Mouse (Mus musculus) spleen, adult 2 months (tissue): Measurements from ENCODE around the gene Kank1.

Experiments
- CTCF ChIP-seq: fragments of 200-500 bp; IDR thresholded peaks from 2 replicates; pipeline ENCODE4 v1.5.1; 2011; ENCODE audit warnings: mild to moderate bottlenecking, inconsistent platforms; ENCODE audit not compliant: insufficient read depth, insufficient read length, insufficient replicate concordance; ENCODE audit errors: extremely low read depth
- POLR2A ChIP-seq: fragments of 200-500 bp; IDR thresholded peaks from 2 replicates; pipeline ENCODE4 v1.6.1; 2011; ENCODE audit warnings: low read depth, low read length, inconsistent platforms

DNA sequence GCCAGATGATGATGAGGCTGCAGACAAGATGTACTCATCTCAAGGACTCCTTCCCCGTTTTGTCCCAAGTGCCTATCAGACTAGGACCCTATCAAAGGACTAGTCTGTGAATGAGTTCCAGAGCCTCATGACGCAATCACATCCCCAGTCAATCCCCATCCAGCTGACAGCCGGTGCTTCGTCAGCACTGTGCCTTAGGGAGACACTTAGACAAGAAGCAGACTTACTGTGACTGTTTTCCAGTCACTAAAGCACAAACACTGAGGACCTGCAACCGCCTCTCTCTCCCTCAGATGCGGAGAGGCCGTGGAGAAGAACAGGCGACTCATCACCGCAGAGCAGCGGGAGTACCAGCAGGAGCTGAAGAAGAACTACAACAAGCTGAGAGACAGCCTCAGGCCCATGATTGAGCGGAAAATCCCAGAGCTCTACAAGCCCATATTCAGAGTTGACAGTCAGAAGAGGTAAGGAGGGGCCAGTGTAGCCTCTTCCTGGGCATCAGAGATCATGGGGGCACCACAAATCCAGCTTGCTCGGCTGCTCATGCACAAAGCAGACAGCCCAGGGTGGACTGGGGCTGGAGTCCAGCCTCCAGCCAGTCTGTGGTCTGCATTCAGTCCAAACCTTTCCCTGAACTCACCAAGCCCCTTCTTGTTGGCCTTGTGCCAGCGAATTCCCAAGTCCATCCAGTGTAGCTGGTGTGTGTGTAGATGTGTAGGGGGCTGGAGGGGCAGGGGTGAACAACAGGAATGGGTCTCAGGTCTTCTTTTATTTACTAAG, 36.5 kb upstream of the Kank1 start:
- no peak for TF ChIP-seq CTCF
- no peak for TF ChIP-seq POLR2A
